Mouse (Mus musculus) neural tube, embryonic 12.5 days (tissue): ENCODE results near the gene Adamts3. TPM values are rescaled to one million over a fixed set of nuclear protein-coding genes. Genes with fewer than 3 reads are reported as not detected.
A peak's percentile ranks its signal among the peaks of the same experiment; 100 is the strongest.

ENCODE experiments used
- ATAC-seq: fragments of 200-750 bp; cut with Nextera tagmentation; 2 replicates; pipeline ENCODE4 v1.8.0; 2017; ENCODE audit warnings: low read depth, mild to moderate bottlenecking, moderate TSS enrichment, moderate library complexity; ENCODE audit not compliant: low FRiP score
- H3K27ac ChIP-seq: fragments of 300-500 bp; sonication (generic); 2 replicates; pipeline ENCODE4 v1.5.1; 2016
- H3K27me3 ChIP-seq: fragments of 300-500 bp; sonication (generic); replicated peaks from 2 replicates; pipeline ENCODE4 v1.6.1; 2016; ENCODE audit warnings: mild to moderate bottlenecking
- H3K36me3 ChIP-seq: fragments of 300-500 bp; sonication (generic); 2 replicates; pipeline ENCODE4 v1.6.1; 2016; ENCODE audit warnings: mild to moderate bottlenecking
- H3K4me1 ChIP-seq: fragments of 300-500 bp; sonication (generic); 2 replicates; pipeline ENCODE4 v1.6.1; 2016
- H3K4me2 ChIP-seq: fragments of 300-500 bp; sonication (generic); replicated peaks from 2 replicates; pipeline ENCODE4 v1.6.1; 2016; ENCODE audit warnings: mild to moderate bottlenecking
- H3K4me3 ChIP-seq: fragments of 300-500 bp; sonication (generic); 2 replicates; pipeline ENCODE4 v1.5.1; 2016
- H3K9ac ChIP-seq: fragments of 300-500 bp; sonication (generic); 2 replicates; pipeline ENCODE4 v1.6.1; 2016; ENCODE audit warnings: mild to moderate bottlenecking
- H3K9me3 ChIP-seq: fragments of 300-500 bp; sonication (generic); 2 replicates; pipeline ENCODE4 v1.6.1; 2016; ENCODE audit warnings: mild to moderate bottlenecking
- WGBS: fragments of 180-500 bp; shearing (Covaris S2); methylation state at CpG from one replicate; pipeline ENCODE4 v1.1.7; 2016; 5-methylcytosine and 5-hydroxymethylcytosine counted together
- polyA plus RNA-seq: library from polyadenylated mRNA; unstranded; fragments of >200 nt; fragmentation: Nextera tagmentation; extraction: Ambion mirVana; gene quantifications from 2 replicates; pipeline ENCODE4 v1.2.1, GENCODE M21; 2016

Gene Adamts3
- 3.9 and 5.6 TPM in 2 replicates for polyA plus RNA-seq

GRCm38 (mm10) chr5:89883051-89883907 is at the start of gene Adamts3:
Adamts3 (minus strand) TSS chr5:89883334.
- WGBS: under 1% methylated on average over 69 of the region's 78 CpGs
- H3K4me2 ChIP-seq: peak within 1 kb of the TSS; percentile 96
- H3K9ac ChIP-seq: peak within 1 kb of the TSS; percentile 72
- 0 out of 2 replicates have a peak, but pooled peaks cover 5% of the 10 kb centered on the region for H3K9me3 ChIP-seq
- H3K36me3 ChIP-seq: no peaks in the 10 kb centered on the region
- 0 out of 2 replicates have a peak, but pooled peaks cover 5% of the 10 kb centered on the region for H3K4me1 ChIP-seq
- peak; percentile 86 for ATAC-seq
- H3K27me3 ChIP-seq: no peaks in the 10 kb centered on the region
- no peak within 1 kb of the TSS for H3K27ac ChIP-seq
- H3K4me3 ChIP-seq: peak within 1 kb of the TSS; percentile 67

- 82% methylated on average over 4 of the region's 4 CpGs for WGBS
- Histone ChIP-seq H3K4me3 (no peak overlapping the region), H3K27me3 (no peaks in the 10 kb centered on the region), H3K9ac (no peak overlapping the region), H3K36me3 (no peaks in the 10 kb centered on the region), H3K27ac (no peak overlapping the region), H3K4me1 (no peaks in the 10 kb centered on the region), H3K9me3 (no peaks in the 10 kb centered on the region), H3K4me2 (no peak overlapping the region)
- ATAC-seq: no peak
Measured at GRCm38 (mm10) chr5:89931511-89931910, 48.4 kb upstream of the Adamts3 start.

GRCm38 (mm10) chr5:89912359-89912758 is 29.2 kb upstream of the Adamts3 start:
- Histone ChIP-seq H3K4me2 (peak overlapping the region; percentile 27; the same call in 1 of the 2 replicates), H3K27ac (no peak overlapping the region)
- peak; percentile 65 for ATAC-seq

GRCm38 (mm10) chr5:89911950-89912349 is 28.8 kb upstream of the Adamts3 start:
- Histone ChIP-seq H3K27ac (no peak overlapping the region), H3K9ac (no peak overlapping the region), H3K4me3 (no peak overlapping the region), H3K4me1 (0 out of 2 replicates have a peak, but pooled peaks cover 9% of the 10 kb centered on the region), H3K27me3 (no peaks in the 10 kb centered on the region), H3K36me3 (no peaks in the 10 kb centered on the region), H3K4me2 (peak overlapping the region; percentile 27; the same call in 1 of the 2 replicates), H3K9me3 (no peaks in the 10 kb centered on the region)
- WGBS: 32% methylated on average over 7 of the region's 7 CpGs
- ATAC-seq: peak; percentile 79

More at GRCm38 (mm10) chr5:89912359-89912758, 29.2 kb upstream of the Adamts3 start:
- H3K4me3 ChIP-seq: no peak overlapping the region
- no peaks in the 10 kb centered on the region for H3K27me3 ChIP-seq
- no peaks in the 10 kb centered on the region for H3K9me3 ChIP-seq
- 0 out of 2 replicates have a peak, but pooled peaks cover 5% of the 10 kb centered on the region for H3K4me1 ChIP-seq
- no peak overlapping the region for H3K9ac ChIP-seq
- no peaks in the 10 kb centered on the region for H3K36me3 ChIP-seq

GRCm38 (mm10) chr5:89911508-89911907 is 28.4 kb upstream of the Adamts3 start:
- Histone ChIP-seq H3K27me3 (no peaks in the 10 kb centered on the region), H3K27ac (no peak overlapping the region), H3K4me3 (no peak overlapping the region), H3K4me1 (0 out of 2 replicates have a peak, but pooled peaks cover 9% of the 10 kb centered on the region), H3K9me3 (no peaks in the 10 kb centered on the region), H3K9ac (no peak overlapping the region), H3K36me3 (no peaks in the 10 kb centered on the region), H3K4me2 (no peak overlapping the region)
- 54% methylated on average over 4 of the region's 4 CpGs for WGBS
- peak; percentile 54; the same call in 1 of the 2 replicates for ATAC-seq

GRCm38 (mm10) chr5:89906884-89907431 is 23.8 kb upstream of the Adamts3 start:
- Histone ChIP-seq H3K9ac (no peak overlapping the region), H3K4me1 (0 out of 2 replicates have a peak, but pooled peaks cover 7% of the 10 kb centered on the region), H3K27ac (no peak overlapping the region), H3K4me2 (no peak overlapping the region), H3K9me3 (no peaks in the 10 kb centered on the region), H3K4me3 (no peak overlapping the region), H3K36me3 (no peaks in the 10 kb centered on the region), H3K27me3 (no peaks in the 10 kb centered on the region)
- no peak for ATAC-seq
- WGBS: 32% methylated on average over 13 of the region's 13 CpGs

GRCm38 (mm10) chr5:89901026-89901425 is 17.9 kb upstream of the Adamts3 start:
- no peaks in the 10 kb centered on the region for H3K4me1 ChIP-seq
- H3K4me3 ChIP-seq: no peak overlapping the region
- no peaks in the 10 kb centered on the region for H3K9me3 ChIP-seq
- no peak for ATAC-seq
- H3K4me2 ChIP-seq: no peak overlapping the region
- H3K27ac ChIP-seq: no peak overlapping the region
- H3K9ac ChIP-seq: no peak overlapping the region
- H3K27me3 ChIP-seq: no peaks in the 10 kb centered on the region
- WGBS: 87% methylated on average over 5 of the region's 5 CpGs
- H3K36me3 ChIP-seq: no peaks in the 10 kb centered on the region

- ATAC-seq: 0 out of 2 replicates have a peak, but pooled peaks have one; percentile 21
- Histone ChIP-seq H3K27ac (no peak overlapping the region), H3K9me3 (no peaks in the 10 kb centered on the region), H3K9ac (no peak overlapping the region), H3K4me1 (no peaks in the 10 kb centered on the region), H3K36me3 (no peaks in the 10 kb centered on the region), H3K4me2 (no peak overlapping the region), H3K27me3 (no peaks in the 10 kb centered on the region), H3K4me3 (no peak overlapping the region)
- 79% methylated on average over 9 of the region's 9 CpGs for WGBS
Measured at GRCm38 (mm10) chr5:89897495-89897894, 14.4 kb upstream of the Adamts3 start.

GRCm38 (mm10) chr5:89895520-89895919 is 12.4 kb upstream of the Adamts3 start:
- no peaks in the 10 kb centered on the region for H3K9me3 ChIP-seq
- H3K27ac ChIP-seq: no peak overlapping the region
- H3K4me3 ChIP-seq: no peak overlapping the region
- no peaks in the 10 kb centered on the region for H3K36me3 ChIP-seq
- WGBS: 80% methylated on average over 7 of the region's 7 CpGs
- H3K27me3 ChIP-seq: no peaks in the 10 kb centered on the region
- H3K4me1 ChIP-seq: no peaks in the 10 kb centered on the region
- ATAC-seq: no peak
- H3K4me2 ChIP-seq: no peak overlapping the region
- no peak overlapping the region for H3K9ac ChIP-seq

GRCm38 (mm10) chr5:89884991-89885390 is 1.9 kb upstream of the Adamts3 start:
- no peak overlapping the region for H3K9ac ChIP-seq
- H3K36me3 ChIP-seq: no peaks in the 10 kb centered on the region
- 0 out of 2 replicates have a peak, but pooled peaks cover 5% of the 10 kb centered on the region for H3K9me3 ChIP-seq
- 65% methylated on average over 4 of the region's 4 CpGs for WGBS
- no peak overlapping the region for H3K4me2 ChIP-seq
- no peak overlapping the region for H3K4me3 ChIP-seq
- 0 out of 2 replicates have a peak, but pooled peaks cover 5% of the 10 kb centered on the region for H3K4me1 ChIP-seq
- no peak overlapping the region for H3K27ac ChIP-seq
- no peaks in the 10 kb centered on the region for H3K27me3 ChIP-seq
- no peak for ATAC-seq

GRCm38 (mm10) chr5:89883908-89884204 is 722 bp upstream of the Adamts3 start:
- Histone ChIP-seq H3K4me2 (peak overlapping the region; percentile 96), H3K9ac (no peak overlapping the region), H3K27ac (no peak overlapping the region), H3K27me3 (no peaks in the 10 kb centered on the region), H3K9me3 (0 out of 2 replicates have a peak, but pooled peaks cover 5% of the 10 kb centered on the region), H3K36me3 (no peaks in the 10 kb centered on the region), H3K4me1 (0 out of 2 replicates have a peak, but pooled peaks cover 5% of the 10 kb centered on the region), H3K4me3 (peak overlapping the region; percentile 67)
- WGBS: 7% methylated on average over 8 of the region's 8 CpGs
- 0 out of 2 replicates have a peak, but pooled peaks have one; percentile 6 for ATAC-seq

- WGBS: under 1% methylated on average over 35 of the region's 35 CpGs
Measured at GRCm38 (mm10) chr5:89882091-89882734, 921 bp downstream of the Adamts3 start.

More at GRCm38 (mm10) chr5:89882091-89882734, 921 bp downstream of the Adamts3 start:
- H3K36me3 ChIP-seq: no peaks in the 10 kb centered on the region
- H3K4me2 ChIP-seq: peak overlapping the region; percentile 96
- H3K9me3 ChIP-seq: 0 out of 2 replicates have a peak, but pooled peaks cover 5% of the 10 kb centered on the region
- H3K9ac ChIP-seq: peak overlapping the region; percentile 72
- H3K4me3 ChIP-seq: peak overlapping the region; percentile 67
- H3K27me3 ChIP-seq: no peaks in the 10 kb centered on the region
- no peak overlapping the region for H3K27ac ChIP-seq
- H3K4me1 ChIP-seq: 0 out of 2 replicates have a peak, but pooled peaks cover 5% of the 10 kb centered on the region
- ATAC-seq: peak; percentile 65
